Mouse (Mus musculus): ENCODE data around the gene Icam5.
"Not testable (repeated sequence)": the region's sequence is repeated elsewhere in the genome, so short reads cannot be mapped to it uniquely, and the experiment has no call there.

Icam5 gene

DNA sequence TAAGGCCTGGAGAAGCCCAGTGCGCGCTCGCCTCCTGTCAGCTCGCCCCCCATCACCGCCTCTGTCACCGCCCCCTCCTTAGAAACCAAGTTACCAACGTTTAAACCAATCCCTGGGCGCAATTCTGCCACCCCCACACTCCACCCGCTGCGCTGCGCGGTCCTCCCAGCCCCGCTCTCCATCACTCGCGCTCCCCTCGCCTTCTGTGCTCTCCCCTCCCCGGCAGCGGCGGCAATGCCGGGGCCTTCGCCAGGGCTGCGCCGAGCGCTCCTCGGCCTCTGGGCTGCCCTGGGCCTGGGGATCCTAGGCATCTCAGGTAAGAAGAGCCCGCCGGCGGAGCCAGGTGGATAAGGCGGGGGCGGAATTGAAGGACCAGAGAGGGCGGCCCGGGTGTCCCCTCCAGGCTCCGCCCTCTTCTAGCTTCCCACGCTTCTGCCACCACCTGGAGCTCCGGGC lies at the start of gene Icam5:
Gene Icam5, plus strand, starts transcription at position 178 of the 456 bp plus-strand sequence.
- peak in 1 of 2 experiments; percentile 37 for DNase-seq

- no peak for DNase-seq
Measured at GRCm38 (mm10) chr9:20982171-20982570, 49.7 kb upstream of the Icam5 start.

GRCm38 (mm10) chr9:20983169-20983568 lies 48.7 kb upstream of the Icam5 start:
- DNase-seq: no peak

DNA sequence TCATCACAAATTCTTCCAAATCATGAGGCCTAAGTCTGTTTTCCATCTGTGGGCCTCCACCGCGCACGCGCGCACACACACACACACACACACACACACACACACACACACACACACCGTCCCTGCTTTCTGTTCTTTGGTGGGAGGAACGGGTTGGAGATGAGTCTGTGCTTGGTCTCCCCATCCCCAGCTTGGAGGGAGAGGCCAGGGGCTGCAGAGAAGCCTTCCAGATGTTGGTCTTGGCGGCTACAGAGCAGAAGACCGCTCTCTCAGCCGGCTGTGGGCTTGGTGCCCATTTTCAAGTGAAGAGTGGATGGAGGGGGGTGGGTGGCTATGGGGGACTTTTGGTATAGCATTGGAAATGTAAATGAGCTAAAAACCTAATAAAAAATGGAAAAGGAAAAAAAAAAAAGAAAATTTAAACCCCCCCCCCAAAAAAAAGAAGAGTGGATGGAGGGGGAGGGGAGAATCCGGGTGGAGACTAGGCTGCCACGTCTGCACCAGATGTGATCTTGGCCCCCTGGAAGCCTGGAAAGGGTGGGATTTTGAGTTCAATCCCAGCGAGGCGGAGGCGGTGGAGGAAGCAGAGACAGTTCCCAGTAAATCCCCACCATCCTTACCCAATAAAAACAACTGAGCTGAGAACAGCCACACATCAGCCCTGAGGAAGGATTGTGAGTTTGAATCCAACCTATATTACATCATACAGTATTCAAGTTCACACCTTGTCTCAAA lies 44.8 kb upstream of the Icam5 start:
- DNase-seq: no peak

GRCm38 (mm10) chr9:20987953-20988352 lies 43.9 kb upstream of the Icam5 start:
- no peak for DNase-seq

DNA sequence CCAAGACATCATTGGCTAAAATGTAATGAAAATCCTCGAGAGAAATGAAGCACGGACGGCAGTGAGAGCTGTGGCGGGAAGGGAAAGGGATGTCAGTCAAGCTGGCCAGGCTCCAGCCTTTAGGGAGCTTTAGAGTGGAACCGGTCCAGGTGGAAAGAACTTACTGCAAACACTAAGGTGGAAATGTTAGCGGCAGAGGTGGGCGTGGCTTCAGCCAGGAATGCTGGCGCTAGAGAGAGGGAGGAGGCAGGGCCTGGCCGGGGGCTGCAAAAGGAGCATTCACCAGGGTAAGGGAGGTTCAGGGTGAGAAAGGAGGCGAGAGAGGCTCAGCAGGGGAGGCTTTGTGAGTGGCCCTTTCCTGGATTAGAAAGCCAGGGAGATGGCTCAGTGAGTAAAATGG lies 41.0 kb upstream of the Icam5 start:
- DNase-seq: peak; percentile 74 to 82

GRCm38 (mm10) chr9:20991587-20991986 lies 40.3 kb upstream of the Icam5 start:
- no peak for DNase-seq

DNA sequence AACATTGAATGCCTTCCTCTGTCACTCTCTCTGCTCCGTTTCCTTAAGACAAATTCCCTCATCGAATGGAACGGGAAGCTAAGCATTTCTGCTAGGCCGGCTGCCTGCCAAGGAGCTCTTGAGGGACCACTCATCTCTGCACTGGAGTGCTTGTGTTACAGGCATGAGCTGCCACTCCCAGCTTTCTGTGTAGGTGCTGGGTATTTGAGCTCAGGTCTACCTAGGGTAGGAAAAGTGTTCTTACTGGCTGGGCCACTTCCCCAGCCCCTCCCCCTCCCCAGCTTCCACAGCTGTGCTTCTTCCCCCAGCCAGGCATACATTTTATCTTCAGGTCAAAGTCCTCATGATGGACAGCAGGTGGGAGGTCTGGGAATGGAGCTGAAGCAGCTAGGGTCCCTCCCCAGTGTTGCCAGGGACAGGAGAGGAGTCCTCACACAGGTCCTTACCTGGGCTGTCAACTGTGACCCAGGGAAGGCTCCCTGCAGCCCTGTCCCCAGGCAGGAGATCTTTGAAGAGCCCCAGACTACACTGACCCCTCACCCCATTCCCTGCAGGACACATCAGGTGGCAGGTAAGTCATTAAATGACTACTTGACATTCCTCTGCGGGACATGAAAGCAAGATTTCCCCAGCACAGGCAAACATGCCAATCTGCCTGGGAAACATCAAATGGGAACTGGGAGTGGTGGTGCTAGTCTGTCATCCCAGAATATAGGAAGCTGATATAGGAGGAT lies 38.5 kb upstream of the Icam5 start:
- no peak for DNase-seq

DNA sequence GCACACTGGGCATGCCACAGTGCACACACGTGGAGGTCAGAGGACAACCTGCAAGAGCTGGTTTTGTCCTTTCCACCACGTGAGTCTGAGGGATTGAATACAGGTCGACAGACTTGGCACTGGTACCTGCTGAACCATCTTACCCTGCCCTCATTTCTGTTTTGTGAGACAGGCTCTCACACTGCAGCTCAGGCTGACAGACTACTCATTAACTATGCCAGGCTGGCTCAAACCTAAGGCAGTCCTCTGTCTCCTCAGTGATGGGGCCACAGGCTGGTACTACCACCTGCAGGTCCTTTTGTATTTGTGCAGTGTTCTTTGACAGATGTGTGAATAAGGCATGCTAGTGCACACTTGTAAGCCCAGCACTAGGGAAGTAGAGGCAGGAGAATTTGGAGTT lies 36.8 kb upstream of the Icam5 start:
- DNase-seq: peak; percentile 68 to 85

GRCm38 (mm10) chr9:20997065-20997464 lies 34.8 kb upstream of the Icam5 start:
- no peak for DNase-seq

DNA sequence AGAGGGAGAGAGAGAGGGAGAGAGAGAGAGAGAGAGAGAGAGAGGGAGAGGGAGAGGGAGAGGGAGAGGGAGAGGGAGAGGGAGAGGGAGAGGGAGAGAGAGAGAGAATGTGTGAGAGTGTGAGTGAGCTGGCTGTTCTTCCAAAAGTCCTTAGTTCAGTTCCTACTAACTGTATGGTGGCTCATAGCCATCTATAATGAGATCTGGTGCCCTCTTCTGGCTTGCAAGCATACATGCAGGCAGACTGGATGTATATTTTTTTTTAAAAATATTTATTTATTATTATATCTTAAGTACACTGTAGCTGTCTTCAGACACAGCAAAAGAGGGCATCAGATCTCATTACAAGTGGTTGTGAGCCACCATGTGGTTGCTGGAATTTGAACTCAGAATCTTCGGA lies 33.5 kb upstream of the Icam5 start:
- DNase-seq: not testable (repeated sequence)

DNA sequence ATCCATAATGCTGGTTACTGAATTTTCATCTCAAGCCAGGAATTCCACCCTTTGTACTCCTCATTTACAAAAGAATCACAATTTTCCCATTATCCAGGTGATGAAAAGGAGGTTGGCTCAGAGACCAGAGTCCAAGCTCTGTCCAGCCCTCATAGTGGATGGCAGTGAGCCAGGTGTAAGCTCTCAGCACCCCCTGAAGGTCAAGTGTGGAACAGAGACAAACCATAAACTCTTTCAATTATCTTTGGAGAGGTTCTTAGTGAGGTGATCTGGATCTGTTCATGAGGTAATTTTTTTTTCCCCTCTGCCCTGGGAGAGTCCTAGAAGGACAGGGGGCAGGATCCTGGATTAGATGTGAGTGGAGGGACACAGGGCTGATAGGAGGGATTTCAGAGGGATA lies 31.1 kb upstream of the Icam5 start:
- peak; percentile 74 to 76 for DNase-seq

DNA sequence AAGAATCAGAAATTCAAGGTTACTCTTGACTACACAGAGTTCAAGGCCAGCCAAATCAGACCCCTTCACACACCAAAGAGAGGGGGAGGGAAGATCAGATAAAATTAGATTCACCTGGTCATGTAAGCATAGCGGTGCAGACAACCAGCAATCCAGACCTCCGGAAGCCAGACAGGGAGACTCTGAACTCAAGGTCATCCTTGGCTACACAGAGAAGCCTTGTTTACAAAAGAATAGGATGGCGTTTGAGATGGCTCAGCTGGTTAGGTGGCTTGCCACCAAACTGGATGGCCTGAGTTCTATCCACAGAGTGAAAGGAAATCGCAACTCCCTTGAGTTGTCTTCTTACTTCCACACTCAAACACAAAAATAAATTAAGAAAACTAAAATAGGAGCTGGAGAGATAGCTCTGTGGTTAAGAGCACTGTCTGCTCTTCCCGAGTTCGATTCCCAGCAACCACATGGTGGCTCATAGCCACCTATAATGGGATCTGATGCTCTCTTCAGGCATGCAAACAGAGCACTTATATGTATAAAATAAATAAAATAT lies 30.1 kb upstream of the Icam5 start:
- DNase-seq: no peak

DNA sequence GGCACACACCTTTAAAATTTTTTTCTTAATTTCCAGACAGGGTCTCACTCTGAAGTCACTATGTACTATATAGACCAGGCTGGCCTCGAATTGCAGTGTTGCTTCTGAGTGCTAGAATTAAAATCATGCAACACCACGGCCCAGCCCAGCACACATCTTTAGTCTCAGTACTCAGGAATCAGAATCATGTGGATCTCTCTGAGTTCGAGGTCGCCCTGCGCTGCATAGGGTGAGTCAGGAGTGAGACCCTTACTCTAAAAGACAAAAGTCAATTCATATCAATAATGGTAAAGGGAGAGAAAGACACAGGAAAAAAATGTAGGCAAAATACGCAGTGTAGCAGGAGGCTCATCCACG lies 29.6 kb upstream of the Icam5 start:
- DNase-seq: no peak

GRCm38 (mm10) chr9:21002627-21003551 lies 29.0 kb upstream of the Icam5 start, which contains the start of gene Mrpl4:
Mrpl4 (plus strand) TSS chr9:21002738.
- peak; percentile 86 to 94 for DNase-seq

GRCm38 (mm10) chr9:21007313-21007952 lies 24.4 kb upstream of the Icam5 start:
- DNase-seq: no peak

GRCm38 (mm10) chr9:21008007-21008406 lies 23.9 kb upstream of the Icam5 start:
- no peak for DNase-seq

GRCm38 (mm10) chr9:21010362-21010761 lies 21.5 kb upstream of the Icam5 start:
- no peak for DNase-seq

GRCm38 (mm10) chr9:21010939-21011541 lies 20.8 kb upstream of the Icam5 start:
- not testable (repeated sequence) for DNase-seq

DNA sequence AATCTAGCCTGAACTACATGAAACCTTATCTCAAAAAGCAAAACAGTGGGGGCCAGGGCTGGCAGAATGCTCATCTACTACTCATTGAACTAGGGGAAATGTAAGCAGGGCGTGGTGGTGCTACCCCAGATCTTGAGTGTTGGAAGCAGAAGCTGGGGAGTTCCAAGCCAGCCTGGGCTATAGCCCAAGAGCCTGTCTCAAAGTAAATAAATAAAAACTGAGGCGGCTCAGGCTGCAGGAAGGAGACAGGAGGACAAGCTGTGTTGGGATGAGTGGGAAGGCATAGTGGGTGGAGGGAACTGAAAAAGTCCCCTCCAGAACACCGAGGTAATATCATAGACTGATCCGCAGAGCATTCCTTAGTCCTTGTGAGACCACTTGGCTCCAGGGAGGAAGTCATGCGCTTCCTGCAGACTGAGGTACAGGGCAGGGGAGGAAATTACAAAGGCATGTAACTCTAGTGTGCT lies 20.0 kb upstream of the Icam5 start:
- peak; percentile 52 to 65 for DNase-seq

GRCm38 (mm10) chr9:21012368-21012767 lies 19.5 kb upstream of the Icam5 start:
- DNase-seq: no peak
